Mouse (Mus musculus) stomach, postnatal 0 days (tissue): ENCODE results near the gene Ppm1h.

Experiments used
- CTCF ChIP-seq: IDR thresholded peaks from 2 replicates; pipeline ENCODE4 v1.5.1; 2016; ENCODE audit warnings: antibody characterized with exemption, low read depth, mild to moderate bottlenecking, moderate library complexity
- EP300 ChIP-seq: optimal IDR thresholded peaks from 2 replicates; pipeline ENCODE3; 2016; ENCODE audit warnings: antibody characterized with exemption

DNA sequence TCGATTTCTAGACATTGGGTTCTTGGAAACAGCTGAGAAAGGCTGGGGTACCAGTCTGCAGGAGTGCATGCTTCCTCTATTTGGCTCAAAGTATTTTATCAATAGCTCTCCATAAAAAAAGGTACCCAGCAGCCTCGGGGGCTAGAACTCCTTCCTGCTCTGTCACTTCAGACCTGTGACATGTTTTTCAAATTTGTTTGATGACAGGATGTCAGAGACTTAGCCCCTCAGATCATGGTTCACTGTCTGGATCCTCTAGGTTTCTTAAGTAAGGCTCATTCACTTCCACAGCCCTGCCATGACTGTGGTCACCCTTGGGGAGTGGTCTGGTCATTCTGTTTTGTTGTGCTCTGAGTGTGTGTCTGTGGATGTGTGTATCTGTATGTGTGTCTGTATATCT is 63.6 kb downstream of the Ppm1h start:
- TF ChIP-seq EP300 (no peak), CTCF (no peak)
